Mouse (Mus musculus) T-helper 1 cell (primary cell): ENCODE measurements around the gene Chrdl2.
"Not testable (repeated sequence)": the region's sequence is repeated elsewhere in the genome, so short reads cannot be mapped to it uniquely, and the experiment has no call there.

Experiments
- in situ Hi-C: fragments of 300-600 bp; cut with MboI, MseI; formaldehyde crosslinking; loops from one replicate; pipeline ENCODE4 v1.15.1; 2025; ENCODE audit warnings: high pct_unique_total_duplicates

Gene Chrdl2

DNA sequence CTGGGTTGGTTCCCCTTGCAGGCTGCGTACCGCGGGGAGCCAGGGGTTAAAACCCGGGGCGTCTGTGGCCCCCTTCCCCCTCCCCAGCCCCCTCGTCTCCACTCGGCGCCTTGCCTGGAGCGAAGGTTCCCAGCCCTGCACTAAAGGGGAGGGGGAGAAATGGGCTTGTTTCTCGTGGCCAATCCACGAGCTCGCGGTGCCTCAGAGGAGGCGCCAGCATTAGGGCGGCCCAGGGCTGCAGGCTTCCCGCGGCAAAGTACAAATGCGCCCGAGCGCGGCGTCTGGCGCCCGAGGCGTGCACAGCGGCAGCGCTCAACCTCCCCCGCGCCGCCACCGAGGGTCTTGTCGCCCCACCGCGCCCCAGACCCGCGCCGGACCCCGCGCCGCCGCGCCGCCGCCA is at the start of gene Chrdl2:
TSS of gene Chrdl2 (plus strand) at position 383 of the 400 bp plus-strand sequence.
- in situ Hi-C loops: no loop called here

DNA sequence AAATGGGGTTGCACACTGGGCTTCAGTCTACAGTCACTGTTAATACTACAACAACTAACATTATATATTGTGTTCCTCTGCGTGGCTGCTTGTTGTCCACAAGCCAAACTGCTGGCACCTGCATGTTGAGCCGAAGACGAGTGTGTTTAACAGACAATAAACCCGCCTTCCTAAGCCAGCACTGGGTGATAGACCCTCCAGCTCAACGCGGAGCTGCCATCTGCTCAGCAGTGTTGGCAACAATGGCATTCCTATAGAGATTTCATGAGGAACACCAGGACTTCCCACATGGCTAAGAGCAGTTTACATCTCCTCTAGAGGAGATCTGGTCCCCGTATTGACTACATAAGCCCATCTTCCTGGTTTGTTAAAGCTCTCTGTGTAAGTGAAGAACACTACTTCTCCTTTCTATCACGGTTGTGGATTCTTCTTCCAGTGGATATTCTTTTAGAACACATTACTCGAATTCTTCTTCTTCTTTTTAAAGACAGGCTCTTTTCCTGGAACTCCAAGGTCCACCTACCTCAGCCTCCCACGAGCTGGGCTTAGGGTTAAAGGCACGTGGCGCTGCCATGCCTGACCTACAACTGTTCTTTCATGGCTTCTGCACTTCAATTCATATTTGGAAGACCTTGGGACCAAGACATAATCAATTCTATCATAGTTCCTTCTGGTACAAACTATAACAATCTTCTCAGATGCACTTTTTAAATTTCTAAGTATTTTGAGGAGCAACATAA is 48.6 kb upstream of the Chrdl2 start:
- in situ Hi-C loops: no loop called here

DNA sequence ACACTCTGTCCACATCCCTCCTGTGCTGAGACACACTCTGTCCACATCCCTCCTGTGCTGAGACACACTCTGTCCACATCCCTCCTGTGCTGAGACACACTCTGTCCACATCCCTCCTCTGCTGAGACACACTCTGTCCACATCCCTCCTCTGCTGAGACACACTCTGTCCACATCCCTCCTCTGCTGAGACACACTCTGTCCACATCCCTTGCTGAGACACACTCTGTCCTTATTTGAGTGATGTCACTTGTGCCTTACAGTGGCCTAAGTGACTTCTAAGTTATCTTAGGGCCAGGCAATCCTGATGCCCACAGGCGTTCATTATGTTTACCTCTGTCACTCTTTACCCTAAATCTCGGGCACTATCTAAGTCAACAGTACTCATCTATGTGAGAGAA is 45.4 kb upstream of the Chrdl2 start:
- in situ Hi-C loops: not testable (repeated sequence)

DNA sequence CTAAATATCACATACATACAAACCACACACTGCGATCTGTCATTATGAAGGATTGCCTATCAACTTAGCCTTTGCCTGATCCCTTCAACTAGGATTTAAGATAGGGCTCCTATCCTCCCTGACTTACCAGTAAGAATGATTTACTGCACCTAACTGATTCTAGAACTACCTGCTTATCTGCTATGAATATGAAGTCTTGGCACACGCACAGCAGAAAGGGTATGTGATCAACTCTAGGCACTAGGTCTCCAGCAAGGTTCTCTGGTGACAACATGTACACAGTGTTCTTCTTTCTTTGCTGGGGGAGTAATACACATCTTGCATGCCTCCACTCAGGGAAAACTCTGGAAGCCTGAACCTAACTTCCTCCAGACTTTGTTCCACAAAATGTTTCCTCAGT is 44.5 kb upstream of the Chrdl2 start:
- in situ Hi-C loops: no loop called here

DNA sequence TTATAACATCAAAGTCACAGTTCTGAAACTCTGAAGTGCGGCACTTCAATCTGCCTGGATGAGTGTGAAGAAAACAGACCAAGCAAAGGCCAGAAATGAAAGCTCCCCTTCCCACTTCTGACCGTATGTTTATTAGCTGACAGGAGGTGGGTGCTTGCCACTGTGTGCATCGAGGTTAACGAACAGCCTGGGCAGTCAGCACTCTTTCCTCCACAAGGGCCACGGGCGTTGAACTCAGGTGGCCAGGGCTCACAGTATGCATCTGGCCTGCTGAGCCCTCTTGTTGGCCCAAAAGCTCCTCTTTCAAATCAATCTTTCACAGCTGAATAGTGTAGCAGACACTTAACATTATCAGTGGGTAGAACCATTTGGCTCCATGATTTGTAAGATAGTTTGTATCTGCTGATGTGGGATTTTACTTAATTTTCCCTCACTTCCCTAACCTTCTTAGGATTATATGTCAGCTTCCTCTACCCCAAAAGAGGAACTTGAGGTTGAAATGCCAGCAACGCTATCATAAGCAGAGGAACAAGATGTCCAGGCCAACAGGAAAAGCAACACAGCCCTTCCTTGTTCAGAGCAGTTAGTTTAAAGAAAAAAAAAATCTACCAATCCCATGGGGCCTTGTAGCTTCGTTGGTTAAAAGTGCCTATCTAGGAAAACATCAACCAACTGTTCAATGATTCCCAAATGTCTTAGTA is 43.3 kb upstream of the Chrdl2 start:
- in situ Hi-C loops: no loop called here

DNA sequence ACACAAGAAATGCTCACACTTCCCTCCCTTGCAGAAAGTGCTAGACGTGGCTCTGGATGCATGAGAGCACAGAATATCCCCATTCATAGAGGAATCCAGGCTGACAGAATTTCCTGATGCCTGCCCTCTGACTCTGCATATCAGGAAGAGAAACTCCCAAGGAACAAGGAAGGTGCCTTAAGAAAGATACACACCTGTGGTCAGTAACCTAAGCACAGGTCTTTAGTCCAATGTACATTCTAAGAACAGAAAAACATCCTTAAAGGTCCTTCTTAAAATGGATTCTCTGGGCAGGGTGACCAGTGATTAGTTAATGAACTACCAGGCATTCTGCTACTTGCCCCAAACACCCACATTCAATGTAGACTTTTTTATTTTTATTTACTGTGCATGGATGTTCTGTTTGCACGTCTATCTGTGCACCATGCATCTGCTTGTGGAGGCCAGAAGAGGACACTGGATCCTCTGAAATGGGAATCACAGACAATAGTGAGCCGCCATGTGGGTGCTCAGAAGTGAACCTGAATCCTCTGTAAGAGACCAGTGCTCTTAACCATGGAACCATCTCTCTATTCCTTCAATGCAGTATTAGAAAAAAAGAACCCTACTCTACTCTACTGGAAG is 42.6 kb upstream of the Chrdl2 start:
- in situ Hi-C loops: no loop called here

DNA sequence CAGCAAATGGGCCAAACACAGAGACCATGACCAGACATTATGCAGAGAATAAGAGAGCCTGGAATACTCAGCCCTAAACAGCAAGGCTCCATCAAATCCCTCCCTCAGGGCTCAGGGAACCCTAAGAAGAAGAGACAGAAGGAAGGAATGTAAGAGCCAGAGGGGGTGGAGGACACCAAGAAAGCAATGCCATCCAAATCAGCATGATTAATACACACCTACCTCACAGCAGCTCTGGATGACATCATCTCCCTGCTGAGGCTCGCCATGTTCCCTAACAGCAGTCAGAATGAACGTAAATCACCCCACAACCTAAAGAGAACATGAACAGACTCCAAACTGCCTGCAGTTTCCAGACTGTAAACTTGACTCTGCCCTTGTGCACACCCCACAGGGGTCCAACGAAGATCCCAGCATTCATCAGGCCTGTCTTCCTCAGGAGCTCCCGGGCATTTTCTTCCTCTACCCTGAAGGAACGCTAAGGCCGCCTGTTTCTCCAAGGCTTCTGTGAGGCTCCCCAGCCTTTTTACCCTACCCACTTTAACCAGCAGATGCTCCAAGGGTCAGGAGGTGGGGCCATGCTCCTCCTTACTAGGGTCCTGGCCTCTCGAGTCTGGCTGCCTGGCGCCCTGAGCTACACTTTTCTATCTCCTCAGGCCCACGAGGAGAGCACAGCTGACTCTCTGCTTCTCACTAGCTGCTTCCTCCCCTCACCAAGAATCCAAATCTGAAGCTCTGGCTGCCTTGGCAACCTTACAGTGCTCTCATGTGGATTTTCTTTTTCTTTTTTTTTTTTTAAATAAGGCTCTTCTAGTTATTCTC is 40.7 kb upstream of the Chrdl2 start:
- in situ Hi-C loops: no loop called here

DNA sequence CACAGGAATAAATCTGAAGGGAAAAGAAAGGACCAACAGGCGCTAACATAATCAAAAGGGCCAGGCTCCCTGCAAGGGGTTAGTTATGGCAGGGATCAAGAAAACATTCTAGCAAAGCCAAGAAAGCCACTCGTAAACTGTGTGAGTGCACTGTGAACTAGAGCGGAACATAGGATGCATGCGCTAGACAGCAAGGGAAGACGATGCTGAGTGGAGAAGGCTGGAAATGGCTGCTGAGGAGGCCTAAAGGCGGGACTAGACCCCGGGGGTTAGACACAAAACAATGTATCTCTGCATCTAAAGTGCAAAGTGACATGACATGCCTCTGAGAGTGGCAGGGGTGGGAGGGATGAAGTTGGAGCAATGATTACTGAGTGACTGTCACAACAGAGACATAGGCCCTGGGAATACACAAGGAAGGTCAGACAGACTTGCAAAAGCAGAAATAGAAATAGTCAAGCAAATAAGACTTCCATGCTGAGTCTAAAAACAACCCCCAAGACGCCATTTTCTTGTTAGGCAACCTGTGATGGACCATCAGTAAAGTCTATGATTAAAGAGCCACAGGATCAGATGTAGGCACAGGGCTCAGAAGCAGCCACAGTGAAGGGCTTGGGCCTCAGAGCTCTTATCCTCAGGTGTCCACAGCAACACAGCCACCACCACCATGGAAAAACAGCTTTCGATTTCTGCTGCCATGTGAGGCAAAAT is 39.8 kb upstream of the Chrdl2 start:
- in situ Hi-C loops: no loop called here

DNA sequence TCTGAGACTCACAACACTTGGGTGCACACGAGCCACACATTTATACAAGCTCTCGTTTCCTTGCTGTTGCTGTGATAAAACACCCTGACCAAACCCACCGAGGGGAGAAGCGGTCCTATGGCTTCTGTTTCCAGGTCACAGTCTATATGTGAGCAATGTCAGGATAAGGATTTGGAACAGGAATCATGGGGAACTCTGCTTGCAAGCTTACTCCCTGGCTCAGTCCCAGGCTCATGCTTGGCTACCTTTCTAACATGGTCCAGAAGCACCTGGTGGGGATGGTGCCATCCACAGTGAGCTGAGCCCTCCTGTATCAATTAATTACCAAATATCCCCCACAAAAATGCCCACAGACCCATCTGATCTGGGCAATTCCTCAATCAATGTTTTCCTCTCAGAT is 36.8 kb upstream of the Chrdl2 start:
- in situ Hi-C loops: no loop called here

DNA sequence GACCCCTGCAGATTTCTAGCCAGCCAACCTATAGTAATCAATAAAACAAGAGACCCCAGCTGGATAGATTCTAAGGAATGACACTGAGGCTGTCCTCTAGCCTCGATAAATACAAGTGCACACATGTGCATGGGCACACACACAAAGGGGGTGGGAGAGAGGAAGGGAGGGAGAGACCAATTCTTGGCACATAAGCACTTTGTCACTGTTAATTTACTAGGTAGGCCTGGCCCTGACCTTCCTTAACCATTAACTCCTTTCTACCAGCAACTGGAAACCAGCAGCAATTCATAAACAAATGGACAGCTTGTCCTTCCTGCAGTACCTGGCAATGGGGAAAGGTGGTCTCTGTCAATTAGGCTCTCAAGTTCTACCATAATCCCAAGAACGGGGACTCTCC is 34.0 kb upstream of the Chrdl2 start:
- in situ Hi-C loops: no loop called here

DNA sequence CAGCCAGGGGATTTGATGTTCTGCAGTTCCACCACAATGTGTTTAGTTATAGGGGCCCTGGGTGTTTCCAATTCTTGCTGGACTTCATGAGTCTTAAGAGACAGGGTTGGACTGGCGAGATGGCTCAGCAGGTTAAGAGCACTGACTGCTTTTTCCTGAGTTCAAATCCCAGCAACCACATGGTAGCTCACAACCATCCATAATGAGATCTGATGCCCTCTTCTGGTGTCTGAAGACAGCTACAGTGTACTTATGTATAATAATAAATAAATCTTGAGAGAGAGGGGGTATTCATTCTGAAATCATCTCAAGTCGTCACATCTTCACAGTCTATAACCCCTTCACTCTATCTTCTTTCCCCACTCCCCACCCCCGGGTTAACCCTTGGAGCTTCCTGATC is 33.1 kb upstream of the Chrdl2 start:
- in situ Hi-C loops: not testable (repeated sequence)

DNA sequence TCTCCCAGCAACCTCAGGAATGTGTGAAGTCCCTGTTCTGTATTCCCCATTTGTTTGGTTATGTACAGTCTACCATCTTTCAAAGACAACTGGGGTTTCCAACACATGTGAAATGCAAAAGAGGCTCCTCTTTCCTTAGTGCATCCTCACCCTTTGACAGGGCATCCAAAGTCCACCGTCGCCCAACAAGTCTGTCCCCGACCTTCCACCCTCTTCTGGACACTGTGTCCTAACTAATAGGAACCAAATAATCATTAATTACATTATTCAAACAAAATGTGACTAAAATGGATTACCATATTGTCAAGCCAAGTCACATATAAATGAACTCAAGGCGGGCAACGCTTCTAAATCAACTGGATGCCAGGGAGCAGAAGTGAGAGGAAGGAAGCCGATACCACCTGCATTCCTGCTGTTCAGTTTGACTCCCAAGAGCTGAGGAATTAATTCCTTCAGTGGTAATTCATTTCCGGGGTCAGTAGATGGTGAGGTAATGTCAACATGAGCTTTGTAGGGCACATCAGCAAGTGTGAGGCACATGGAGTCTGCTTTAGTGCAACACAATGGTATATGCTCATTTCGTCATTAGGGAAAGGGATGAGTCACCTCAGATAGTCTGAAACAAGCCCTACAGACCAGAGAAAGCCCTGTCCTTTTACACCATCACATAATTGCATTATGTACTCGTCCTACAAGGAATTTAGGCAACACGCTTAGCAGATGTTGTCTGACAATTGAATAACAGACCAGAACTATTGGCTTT is 31.6 kb upstream of the Chrdl2 start:
- in situ Hi-C loops: no loop called here

DNA sequence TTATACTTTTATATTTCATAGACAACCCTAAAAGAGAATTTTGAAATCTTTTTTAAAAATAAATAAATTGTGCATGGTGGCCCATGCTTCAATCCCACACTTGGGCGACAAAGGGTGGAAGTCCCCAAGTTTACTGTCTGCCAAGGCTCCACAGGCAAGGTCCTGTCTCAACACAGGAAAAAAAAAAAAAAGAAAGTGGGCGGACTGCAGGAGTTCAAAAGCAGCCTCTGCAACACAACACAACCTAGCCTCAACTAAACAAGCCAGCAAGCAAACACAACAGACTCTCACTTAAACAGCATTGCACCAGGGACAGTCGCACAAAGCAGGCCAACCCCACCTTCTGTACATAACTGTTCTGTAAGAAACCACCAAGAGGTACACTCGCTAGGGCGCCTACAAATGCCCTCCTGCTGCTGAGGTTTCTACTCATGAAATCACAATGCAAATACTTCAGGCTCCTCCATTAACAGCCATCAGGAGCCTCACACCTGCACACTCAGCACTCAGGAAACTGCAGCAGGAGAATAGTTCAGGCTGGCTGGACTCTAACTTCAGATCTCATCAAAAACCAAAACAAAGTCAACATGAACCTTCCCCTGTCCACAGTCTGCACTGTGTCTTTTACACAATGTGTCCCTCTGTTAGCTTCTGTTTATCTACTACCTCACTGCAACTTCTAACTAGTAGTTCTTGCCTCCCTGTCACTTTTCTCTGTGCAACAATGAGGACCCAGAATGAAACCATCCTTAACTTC is 30.0 kb upstream of the Chrdl2 start:
- in situ Hi-C loops: no loop called here

DNA sequence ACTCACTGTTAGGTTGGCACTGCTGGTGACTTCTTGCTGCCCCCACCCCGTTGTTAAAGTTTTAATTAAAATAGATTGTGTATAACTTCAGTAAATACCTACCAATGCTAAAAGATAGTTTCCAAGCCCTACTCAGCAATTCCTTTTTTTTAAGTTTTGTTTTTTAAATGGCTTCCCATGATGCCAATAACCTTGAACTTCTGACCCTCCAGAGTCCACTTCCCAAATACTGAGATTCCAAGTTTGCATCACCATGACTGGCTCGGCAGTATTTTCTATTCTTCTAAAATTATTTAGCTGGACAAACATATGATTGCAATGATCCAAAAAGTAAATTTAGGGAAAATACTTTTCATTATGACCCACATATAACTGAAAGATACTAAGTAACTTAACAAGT is 27.9 kb upstream of the Chrdl2 start:
- in situ Hi-C loops: no loop called here

DNA sequence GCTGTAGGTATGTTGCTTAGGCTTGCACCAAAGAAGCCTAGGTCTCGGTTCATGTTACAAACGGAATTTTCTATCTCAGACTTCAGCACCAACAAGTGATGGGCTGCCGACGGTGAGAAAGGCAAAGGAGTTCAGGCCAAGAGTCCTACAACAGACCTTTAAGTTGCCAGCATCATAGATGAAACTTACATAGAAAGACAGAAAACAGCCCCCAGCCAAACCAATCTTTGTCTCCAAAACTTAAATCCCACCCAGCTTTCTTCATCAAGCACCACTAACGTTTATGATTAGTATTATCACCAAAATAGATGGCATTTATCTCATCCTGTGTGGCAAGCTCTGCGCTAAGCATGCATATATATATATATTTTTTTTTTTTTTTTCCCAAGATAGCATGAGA is 26.9 kb upstream of the Chrdl2 start:
- in situ Hi-C loops: no loop called here

DNA sequence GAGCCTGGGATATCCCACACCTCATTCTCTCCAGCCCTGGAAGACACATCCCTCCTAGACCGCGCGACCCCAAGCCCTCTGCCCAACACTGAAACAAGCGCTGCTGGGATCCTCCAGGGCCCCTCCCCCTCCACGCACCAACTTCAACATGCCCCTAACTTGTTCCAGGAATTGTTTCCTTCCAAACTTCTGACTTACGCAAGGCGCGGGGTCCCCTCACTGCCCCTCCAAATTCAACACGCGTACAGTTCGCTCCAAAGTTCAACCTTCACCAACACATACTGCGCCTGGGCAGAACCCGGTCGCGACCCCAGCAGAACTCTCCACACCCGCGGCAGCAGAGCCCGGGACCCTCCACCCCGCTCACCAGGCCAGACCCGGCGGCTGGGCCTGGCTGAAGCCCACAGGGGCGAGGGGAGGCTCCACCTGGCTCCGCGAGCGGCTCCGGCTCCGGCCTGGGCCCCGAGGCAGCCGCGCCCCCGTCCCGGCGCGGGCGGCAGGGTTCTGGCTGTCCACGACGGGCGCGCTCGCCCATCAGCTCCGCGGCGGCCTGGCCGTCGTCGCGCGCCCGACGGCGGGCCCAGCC is 26.3 kb upstream of the Chrdl2 start:
- in situ Hi-C loops: no loop called here

DNA sequence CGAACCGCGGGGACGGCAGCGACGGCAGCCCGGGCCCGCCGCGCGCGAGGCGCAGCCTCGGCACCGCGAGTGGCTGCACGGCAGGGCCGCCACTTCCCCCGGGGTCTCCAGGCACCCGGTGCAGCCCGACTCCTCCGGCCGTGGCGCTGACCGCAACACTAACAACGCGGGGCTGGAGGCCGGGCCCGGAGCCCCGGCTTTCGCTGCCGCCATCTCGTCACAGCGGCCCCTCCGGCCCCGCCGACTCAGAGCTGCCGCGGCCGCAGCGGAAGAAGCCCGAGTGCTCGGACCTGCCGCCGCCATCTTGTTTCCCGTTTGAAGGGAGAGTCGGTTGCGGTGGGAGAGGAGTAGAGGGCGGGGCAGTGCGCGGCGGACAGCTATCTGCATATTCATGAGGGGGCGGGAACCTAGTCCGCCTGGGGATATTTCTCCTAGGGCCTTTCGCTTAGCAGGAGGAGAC is 25.8 kb upstream of the Chrdl2 start, which contains the start of gene Rnf169:
TSS of gene Rnf169 (minus strand) at position 317 of the 460 bp plus-strand sequence.
- in situ Hi-C loops: no loop called here

DNA sequence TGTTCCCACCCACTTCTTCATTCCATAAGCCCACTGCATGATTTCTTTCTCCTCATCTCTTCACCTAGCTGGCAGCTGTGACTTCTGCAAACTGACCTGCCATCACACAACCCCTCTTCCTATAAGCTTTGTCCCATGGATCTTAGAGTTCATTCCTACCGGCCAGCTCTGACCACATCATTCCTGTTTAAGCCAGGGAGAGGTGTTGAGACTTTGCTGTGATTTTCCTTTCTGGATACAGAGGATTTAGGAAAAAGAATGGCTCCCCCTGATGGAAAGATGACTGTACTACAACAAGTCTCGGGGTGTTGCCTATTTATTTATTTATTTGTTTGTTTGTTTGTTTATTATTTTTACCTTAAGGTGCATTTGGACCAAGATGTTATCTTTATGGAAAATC is 24.7 kb upstream of the Chrdl2 start:
- in situ Hi-C loops: no loop called here
